Mouse (Mus musculus) heart, postnatal 36 days (tissue): ENCODE data around the gene Mthfsl. TPM values are rescaled to one million over a fixed set of nuclear protein-coding genes. Genes with fewer than 3 reads are reported as not detected.
"Not testable (repeated sequence)": the region's sequence is repeated elsewhere in the genome, so short reads cannot be mapped to it uniquely, and the experiment has no call there.

ENCODE experiments used
- DNase-seq, 2 experiments: peaks; one replicate each; pipeline ENCODE4 v3.0.0; 2021 to 2022
- intact Hi-C: fragments of 180-260 bp; cut with DNase I; formaldehyde crosslinking; loops from one replicate; pipeline ENCODE4 v1.15.1; 2025
- total RNA-seq, 2 experiments: library from RNA; stranded (reverse); gene quantifications; 2 replicates each; pipeline ENCODE4 v1.2.3; 2021

Mthfsl gene
- total RNA-seq, 2 experiments from 2014 or later: 15.9 to 21.5 TPM

DNA sequence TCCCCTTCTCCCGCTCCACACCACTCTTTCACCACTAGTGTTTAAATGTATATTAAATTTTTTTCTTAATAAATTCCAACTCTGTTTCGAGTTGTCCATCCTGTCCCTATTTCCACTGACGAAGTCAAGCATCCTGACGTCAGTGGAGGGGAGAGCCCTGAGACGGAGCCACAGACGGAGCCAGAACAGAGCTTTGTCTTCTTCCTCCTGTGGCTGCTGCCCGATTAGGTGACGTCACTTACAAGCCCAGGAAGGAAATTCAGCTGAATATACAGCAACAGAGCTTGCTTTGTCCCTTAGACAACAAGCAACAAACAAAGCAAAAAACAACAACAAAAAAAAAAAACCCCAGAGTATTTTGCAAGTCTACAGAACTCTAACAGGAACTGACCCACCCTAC lies 14.9 kb downstream of the Mthfsl start:
- intact Hi-C loops, DNase-seq: not testable (repeated sequence)

DNA sequence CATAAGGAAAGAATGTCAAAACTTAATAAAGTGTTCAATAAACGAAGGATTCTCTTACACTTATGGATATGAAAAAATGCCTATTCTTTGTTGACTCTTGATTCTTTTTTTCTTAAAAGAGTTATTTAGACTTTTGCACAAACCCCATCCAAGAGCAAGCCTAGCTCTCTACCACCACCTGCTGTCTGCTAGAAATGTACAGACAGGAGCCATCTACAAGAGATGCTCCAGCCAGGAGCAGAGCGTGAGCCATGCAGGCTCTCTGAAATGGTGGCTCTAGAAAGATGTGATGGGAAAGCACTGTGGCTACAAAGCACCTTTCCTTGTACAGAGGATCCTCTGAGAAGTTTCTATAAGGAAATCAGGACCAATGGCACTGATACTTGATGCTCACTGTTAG lies 21.4 kb downstream of the Mthfsl start:
- intact Hi-C loops, DNase-seq: not testable (repeated sequence)

DNA sequence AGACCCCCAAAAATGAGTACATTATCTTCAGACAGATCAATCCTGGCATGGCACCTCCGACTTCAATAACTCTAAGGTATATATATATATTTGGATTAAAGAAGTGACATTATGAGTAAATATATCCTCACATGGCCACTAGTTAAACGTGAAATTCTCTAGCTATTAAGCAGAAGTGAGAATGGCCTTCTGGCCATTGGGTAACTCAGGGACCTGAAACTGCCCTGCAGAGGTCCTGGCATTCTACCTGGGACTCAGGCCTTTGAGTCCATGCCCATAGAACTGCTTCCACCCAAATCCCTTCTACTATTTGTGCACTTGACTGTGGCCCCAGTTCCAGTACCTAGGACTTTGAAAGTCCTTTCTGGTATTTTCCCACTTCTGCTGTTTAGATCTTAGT lies 28.8 kb downstream of the Mthfsl start:
- DNase-seq, intact Hi-C loops: not testable (repeated sequence)

DNA sequence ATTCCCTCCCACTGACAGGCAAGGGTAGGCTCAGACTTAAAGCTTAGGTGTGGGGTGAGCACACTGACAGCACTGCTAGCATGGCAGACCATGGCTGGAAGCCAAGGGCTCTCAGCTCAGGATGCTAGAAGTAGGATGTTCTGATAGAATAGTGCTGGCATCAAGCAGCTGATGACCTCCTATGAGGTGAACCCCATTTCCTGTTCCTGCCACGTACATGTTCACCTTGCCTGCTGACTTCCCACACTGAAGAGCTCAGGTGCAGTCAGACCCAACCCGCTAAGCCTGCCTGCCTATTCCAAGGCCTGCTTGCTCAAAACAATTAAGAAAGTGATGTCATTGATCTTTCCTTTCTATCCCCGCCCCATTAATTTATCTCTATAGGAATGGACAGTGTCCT lies 30.6 kb downstream of the Mthfsl start:
- intact Hi-C loops, DNase-seq: not testable (repeated sequence)

DNA sequence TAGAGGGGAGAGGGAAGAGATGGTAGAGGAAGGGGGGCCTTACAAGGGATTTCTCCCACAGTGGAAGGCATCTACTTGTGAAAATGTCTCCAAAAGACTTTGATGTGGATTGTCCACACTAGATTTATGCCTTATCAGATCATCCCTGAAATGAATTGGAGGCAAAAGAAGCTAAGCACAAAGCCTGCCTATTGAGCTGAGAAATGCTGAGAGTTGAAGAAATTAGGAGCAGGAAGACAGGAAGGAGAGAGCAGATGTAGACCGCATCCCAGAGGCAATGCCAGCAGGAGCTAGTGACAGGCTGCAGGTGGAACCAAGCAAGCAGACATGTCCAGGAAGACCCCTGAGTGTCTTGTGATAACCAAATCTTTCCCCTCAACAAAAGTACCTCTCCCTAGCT lies 33.4 kb downstream of the Mthfsl start:
- intact Hi-C loops, DNase-seq: not testable (repeated sequence)

DNA sequence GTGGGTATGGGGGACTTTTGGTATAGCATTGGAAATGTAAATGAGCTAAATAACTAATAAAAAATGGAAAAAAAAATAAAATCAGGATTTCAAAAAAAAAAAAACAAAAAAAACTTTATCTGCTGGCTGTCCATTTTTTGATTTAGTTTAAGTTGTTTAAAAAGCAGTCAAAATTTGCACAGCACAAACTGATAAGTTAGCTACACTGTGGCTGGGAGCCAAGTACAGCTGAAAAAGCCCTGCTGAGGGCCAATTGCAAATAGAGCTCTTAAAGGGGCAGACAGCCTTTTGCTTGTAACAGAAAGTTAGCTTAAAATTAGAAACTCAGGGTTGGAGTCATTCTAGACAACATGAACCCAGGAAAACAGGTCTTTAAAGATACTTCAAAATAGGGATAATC lies 61.8 kb downstream of the Mthfsl start:
- intact Hi-C loops, DNase-seq: not testable (repeated sequence)

DNA sequence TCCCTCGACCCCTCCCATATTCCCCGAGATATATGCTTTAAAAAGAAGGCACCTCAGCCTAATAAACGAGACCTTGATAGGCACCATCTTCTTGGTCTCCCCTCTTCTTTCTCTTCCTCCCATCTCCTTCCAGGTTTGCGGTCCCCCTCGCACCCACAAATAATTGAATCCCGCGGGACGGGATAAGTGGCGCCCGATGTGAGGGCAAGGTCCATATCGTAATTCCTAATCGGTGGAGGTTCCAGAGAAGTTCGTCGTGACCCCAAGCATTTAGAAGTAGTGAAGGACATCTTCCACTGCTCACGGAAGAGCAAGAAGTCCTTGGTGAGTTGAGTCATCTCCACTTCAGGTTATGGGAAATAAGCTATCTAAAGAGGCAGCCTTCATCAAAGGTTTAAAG lies 69.4 kb downstream of the Mthfsl start:
- intact Hi-C loops, DNase-seq: not testable (repeated sequence)

Other genes with a start within 250 kb of the Mthfsl start
- gene Syncrip, start 237.7 kb downstream of the Mthfsl start, total RNA-seq: 10 to 100 TPM; 59.9 to 63.2 TPM
- 10 to 100 TPM in 1 of 2 experiments, 1 to 10 TPM in 1; 9.2 to 10.1 TPM for gene Zfp949, start 172.3 kb downstream of the Mthfsl start, total RNA-seq
- under 1 TPM in 1 of 2 experiments, not detected in 1; 0.16 TPM for gene Trim43a, start 139.4 kb downstream of the Mthfsl start, total RNA-seq
- gene Bcl2a1d, start 11.6 kb upstream of the Mthfsl start, total RNA-seq: 1 to 10 TPM in 1 of 2 experiments, not detected in 1; 1.2 TPM
- not detected for gene Trim43c, start 118.9 kb upstream of the Mthfsl start, total RNA-seq
- gene Bcl2a1a, start 236.6 kb upstream of the Mthfsl start, total RNA-seq: under 1 TPM in 1 of 2 experiments, not detected in 1; 0.54 TPM